Mouse (Mus musculus) liver, embryonic 15.5 days (tissue): ENCODE data around the gene Mycbp2. TPM values are rescaled to one million over a fixed set of nuclear protein-coding genes. Genes with fewer than 3 reads are reported as not detected.

Experiments used
- ATAC-seq: fragments of 200-750 bp; cut with Nextera tagmentation; 2 replicates; pipeline ENCODE4 v1.8.0; 2017; ENCODE audit warnings: moderate number of reproducible peaks, mild to moderate bottlenecking, moderate library complexity; ENCODE audit not compliant: insufficient read depth
- H3K27ac ChIP-seq: fragments of 300-500 bp; sonication (generic); replicated peaks from 2 replicates; pipeline ENCODE4 v1.5.1; 2015; ENCODE audit warnings: mild to moderate bottlenecking, inconsistent platforms
- H3K27me3 ChIP-seq: fragments of 300-500 bp; sonication (generic); 2 replicates; pipeline ENCODE4 v1.6.1; 2015; ENCODE audit warnings: mild to moderate bottlenecking, inconsistent platforms
- H3K36me3 ChIP-seq: fragments of 300-500 bp; sonication (generic); replicated peaks from 2 replicates; pipeline ENCODE4 v1.6.1; 2015; ENCODE audit warnings: moderate library complexity, mild to moderate bottlenecking, inconsistent platforms
- H3K4me1 ChIP-seq: fragments of 300-500 bp; sonication (generic); replicated peaks from 2 replicates; pipeline ENCODE4 v1.6.1; 2015; ENCODE audit warnings: inconsistent platforms
- H3K4me2 ChIP-seq: fragments of 300-500 bp; sonication (generic); 2 replicates; pipeline ENCODE4 v1.6.1; 2015; ENCODE audit warnings: moderate library complexity, mild to moderate bottlenecking, inconsistent platforms
- H3K4me3 ChIP-seq: fragments of 300-500 bp; sonication (generic); replicated peaks from 2 replicates; pipeline ENCODE4 v1.5.1; 2015; ENCODE audit warnings: mild to moderate bottlenecking, inconsistent platforms
- H3K9ac ChIP-seq: fragments of 300-500 bp; sonication (generic); 2 replicates; pipeline ENCODE4 v1.6.1; 2015; ENCODE audit warnings: moderate library complexity, mild to moderate bottlenecking, inconsistent platforms
- H3K9me3 ChIP-seq: fragments of 300-500 bp; sonication (generic); replicated peaks from 2 replicates; pipeline ENCODE4 v1.6.1; 2016; ENCODE audit warnings: inconsistent platforms
- WGBS: fragments of 180-500 bp; shearing (Covaris S2); methylation state at CpG from one replicate; pipeline ENCODE4 v1.1.7; 2015; ENCODE audit warnings: mixed read lengths; ENCODE audit not compliant: insufficient replicate concordance; 5-methylcytosine and 5-hydroxymethylcytosine counted together
- polyA plus RNA-seq: library from polyadenylated mRNA; unstranded; fragments of >200 nt; fragmentation: Nextera tagmentation; extraction: Ambion mirVana; gene quantifications from 2 replicates; pipeline ENCODE4 v1.2.1, GENCODE M21; 2015

Mycbp2 gene
- polyA plus RNA-seq, 1 experiment from 2014 or later: 6.4 TPM

DNA sequence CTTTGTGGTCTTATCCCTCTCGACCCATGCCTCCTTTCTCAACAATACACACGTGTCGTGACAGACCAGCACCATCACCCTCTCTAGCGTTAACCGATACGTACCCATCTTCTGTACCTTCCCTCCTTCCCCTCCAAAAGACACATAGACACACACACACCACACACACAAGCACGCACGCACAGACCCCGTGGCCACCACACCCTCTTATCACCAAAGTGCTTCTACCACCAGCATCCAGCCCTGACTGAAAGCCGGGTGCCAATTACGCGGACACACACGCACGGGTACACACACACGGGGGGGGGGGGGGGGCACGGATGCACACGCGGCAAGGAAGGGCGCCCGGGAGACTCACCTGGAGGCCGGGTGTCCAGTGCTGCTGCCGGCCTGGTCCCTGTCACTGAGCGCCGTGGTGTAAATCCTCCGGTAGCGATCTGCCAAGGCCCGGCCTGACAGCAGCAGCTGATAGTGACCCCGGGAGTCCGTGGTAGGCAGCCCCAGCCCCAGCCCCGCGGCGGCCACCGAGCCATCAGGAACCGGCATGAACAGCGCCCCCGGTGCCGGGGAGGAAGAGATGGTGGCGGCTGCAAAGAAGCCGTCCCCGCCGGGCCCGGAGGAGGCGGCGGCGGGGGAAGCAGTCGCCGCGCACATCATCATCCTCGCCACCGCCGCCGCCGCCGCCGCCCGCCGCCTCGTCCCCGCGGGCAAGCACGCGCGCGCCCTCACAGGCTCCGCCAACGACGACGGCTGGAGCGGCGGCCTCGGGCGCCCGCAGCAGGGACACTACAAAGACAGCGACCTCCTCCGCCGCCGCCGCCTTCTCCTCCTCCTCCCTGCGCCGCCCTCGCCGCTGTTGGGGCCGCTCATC is 521 bp downstream of the Mycbp2 start:
- Histone ChIP-seq H3K4me3 (peak overlapping the region; percentile 79), H3K9me3 (no peaks in the 10 kb centered on the region), H3K4me2 (peak overlapping the region; percentile 93), H3K36me3 (no peaks in the 10 kb centered on the region), H3K4me1 (peaks cover 61% of the 10 kb centered on the region), H3K27ac (peak overlapping the region; percentile 92), H3K9ac (peak overlapping the region; percentile 82), H3K27me3 (no peaks in the 10 kb centered on the region)
- peak; percentile 41 for ATAC-seq
- WGBS: under 1% methylated on average over 81 of the region's 83 CpGs

DNA sequence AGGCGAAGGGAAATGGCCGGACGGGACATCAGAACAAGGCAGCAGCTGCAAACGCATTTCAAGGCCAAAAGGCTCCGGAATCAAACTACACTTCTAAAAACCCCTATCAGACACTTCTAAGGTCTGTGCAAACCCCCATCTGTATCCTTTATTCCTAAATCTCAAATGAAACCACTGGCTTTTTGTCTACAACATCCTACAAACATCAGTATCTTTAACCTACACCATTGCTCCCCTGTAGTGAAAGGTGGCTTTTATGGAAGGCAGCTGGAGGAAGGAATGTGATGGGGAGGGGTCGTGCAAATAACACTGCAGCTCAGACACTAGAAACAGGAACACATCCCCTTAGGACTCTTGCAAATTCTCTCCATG is 1.1 kb downstream of the Mycbp2 start:
- H3K27me3 ChIP-seq: no peaks in the 10 kb centered on the region
- H3K9me3 ChIP-seq: no peaks in the 10 kb centered on the region
- under 1% methylated on average over 6 of the region's 6 CpGs for WGBS
- peak overlapping the region; percentile 79 for H3K4me3 ChIP-seq
- H3K4me1 ChIP-seq: peaks cover 61% of the 10 kb centered on the region
- ATAC-seq: no peak
- peak overlapping the region; percentile 92 for H3K27ac ChIP-seq
- H3K36me3 ChIP-seq: no peaks in the 10 kb centered on the region
- H3K9ac ChIP-seq: peak overlapping the region; percentile 82
- peak overlapping the region; percentile 93 for H3K4me2 ChIP-seq

DNA sequence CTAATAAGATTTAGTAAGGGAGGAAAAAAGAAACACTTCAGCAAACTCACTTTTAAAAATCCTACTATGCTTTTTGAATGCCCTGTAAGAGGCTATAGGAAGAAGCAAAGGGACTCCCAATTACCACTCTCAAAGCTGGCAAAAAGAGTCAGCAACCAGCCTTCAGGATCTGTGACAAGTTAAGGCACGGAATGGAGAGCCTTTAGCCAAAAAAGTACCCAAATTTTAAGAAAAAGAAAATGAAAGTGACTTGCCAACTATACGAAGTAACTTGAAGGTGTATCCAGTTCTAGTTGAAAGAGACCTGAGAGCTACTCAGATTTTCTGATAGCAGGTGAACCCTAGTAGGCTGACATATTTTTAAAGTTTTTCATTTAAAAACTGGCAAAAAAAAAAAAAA is 1.6 kb downstream of the Mycbp2 start:
- Histone ChIP-seq H3K9ac (peak overlapping the region; percentile 45; the same call in 1 of the 2 replicates), H3K4me2 (peak overlapping the region; percentile 93), H3K36me3 (no peaks in the 10 kb centered on the region), H3K27ac (peak overlapping the region; percentile 92), H3K4me1 (peaks cover 59% of the 10 kb centered on the region), H3K9me3 (no peaks in the 10 kb centered on the region), H3K4me3 (peak overlapping the region; percentile 79), H3K27me3 (no peaks in the 10 kb centered on the region)
- 25% methylated on average over 2 of the region's 2 CpGs for WGBS
- no peak for ATAC-seq

DNA sequence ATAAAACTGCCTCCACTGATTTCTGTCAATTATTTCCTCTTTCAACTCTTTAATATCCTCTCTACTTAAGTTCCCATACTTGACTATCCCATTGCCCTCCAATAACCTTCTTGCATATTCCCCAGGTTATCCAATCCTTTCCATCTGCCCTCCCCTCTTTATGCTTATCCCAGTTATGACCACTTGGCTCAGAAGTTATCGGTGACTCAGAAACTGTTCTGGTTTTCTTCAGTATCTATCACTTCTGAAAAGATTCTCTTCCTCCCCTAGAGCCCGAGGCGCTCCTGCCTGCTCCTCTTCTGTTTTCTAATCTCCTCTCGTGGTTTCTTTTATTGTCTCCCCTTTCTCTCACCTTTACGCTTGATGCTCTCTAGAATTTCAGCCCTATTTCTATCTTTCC is 2.8 kb downstream of the Mycbp2 start:
- Histone ChIP-seq H3K27ac (no peak overlapping the region), H3K9ac (no peak overlapping the region), H3K9me3 (no peaks in the 10 kb centered on the region), H3K36me3 (no peaks in the 10 kb centered on the region), H3K4me2 (peak overlapping the region; percentile 32; the same call in 1 of the 2 replicates), H3K4me1 (peaks cover 50% of the 10 kb centered on the region), H3K4me3 (no peak overlapping the region), H3K27me3 (no peaks in the 10 kb centered on the region)
- no peak for ATAC-seq
- 27% methylated on average over 5 of the region's 5 CpGs for WGBS

DNA sequence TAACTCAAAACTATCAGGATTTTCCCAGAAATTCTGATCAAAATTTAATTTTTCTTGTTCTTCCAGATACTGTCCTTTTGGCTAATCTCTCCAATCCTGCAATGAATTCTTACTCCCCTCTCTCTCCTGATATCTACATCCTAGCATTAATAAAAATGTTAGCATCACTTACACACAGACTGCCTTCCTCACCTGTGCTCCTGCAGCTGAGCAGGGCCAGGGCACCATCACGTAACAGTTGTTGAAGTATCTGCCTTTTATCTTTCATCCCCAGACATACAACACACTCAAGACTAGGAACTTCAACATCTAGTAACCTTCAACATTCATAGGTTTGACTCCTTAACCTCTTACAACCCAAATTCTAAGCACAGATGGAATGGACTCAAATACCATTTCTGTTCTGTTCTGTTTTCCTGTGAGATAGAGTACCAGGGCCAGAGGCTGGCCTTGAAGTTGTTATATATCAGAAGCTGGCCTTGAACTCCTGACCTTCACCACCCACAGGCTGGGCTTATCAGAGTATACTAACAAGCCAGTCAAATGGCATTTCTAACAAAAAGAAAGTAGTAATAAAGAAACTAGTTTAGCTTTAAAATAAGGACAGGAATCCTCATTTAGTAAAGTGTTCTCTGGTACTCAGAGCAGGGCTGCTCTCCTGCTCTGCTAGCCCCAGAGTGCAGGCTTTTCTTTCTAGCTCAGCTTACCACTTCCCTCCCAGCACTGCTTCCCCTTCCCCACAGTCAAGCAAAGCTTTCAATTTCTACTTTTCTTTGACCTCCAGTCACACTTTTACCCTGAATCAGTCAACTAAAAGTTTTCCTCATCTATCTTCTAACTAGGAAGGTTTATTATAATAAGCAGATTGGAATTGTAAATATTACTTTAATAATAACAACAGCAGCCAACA is 5.0 kb downstream of the Mycbp2 start:
- Histone ChIP-seq H3K36me3 (no peaks in the 10 kb centered on the region), H3K27me3 (no peaks in the 10 kb centered on the region), H3K4me1 (peaks cover 36% of the 10 kb centered on the region), H3K27ac (peak overlapping the region; percentile 41; the same call in 1 of the 2 replicates), H3K4me3 (no peak overlapping the region), H3K9me3 (no peaks in the 10 kb centered on the region), H3K4me2 (0 out of 2 replicates have a peak overlapping the region, but pooled peaks have one; percentile 5), H3K9ac (no peak overlapping the region)
- 11% methylated on average over 1 of the region's 1 CpGs for WGBS
- no peak for ATAC-seq

DNA sequence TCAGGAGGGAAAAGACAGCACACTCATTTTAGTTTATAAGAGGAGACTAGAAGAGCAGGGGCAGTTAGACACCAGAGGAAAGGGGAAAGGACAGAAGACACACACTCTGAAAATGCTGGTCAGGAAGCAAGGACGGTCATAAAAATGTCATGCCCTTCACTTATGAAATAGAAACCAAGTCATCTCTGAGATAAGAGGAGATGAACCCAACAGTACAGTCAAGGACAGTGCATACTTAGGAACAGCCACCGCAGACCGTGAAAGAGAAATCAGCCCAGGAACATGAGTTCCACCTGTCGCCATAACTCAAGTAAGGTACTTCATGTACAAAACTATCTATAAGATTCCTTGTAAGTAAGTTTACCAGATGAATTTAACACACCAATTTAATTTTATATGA is 33.7 kb downstream of the Mycbp2 start:
- ATAC-seq: no peak
- no peak overlapping the region for H3K9ac ChIP-seq
- WGBS: 92% methylated on average over 4 of the region's 4 CpGs
- no peaks in the 10 kb centered on the region for H3K4me1 ChIP-seq
- H3K27me3 ChIP-seq: no peaks in the 10 kb centered on the region
- H3K36me3 ChIP-seq: peaks cover 25% of the 10 kb centered on the region
- no peak overlapping the region for H3K4me2 ChIP-seq
- no peaks in the 10 kb centered on the region for H3K9me3 ChIP-seq
- no peak overlapping the region for H3K4me3 ChIP-seq
- H3K27ac ChIP-seq: no peak overlapping the region

DNA sequence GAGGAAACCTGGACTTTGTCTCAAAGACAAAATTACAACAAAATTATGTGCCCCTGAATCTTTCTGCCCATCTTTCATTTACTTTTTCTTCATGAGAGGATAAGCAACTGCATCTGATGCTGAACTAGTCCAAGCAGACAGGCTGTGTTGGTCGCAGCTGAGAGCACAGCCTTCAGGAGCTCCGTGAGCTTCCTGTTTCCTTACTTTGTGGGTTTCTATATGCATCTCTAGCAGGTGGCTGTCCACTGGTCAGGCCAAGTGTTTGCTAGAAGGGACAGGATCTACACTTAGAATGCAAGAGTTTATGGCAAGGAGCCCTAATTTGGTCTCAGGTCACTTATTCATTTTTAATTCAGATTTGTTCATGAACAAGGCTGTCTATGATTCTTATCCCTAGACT is 50.4 kb downstream of the Mycbp2 start:
- Histone ChIP-seq H3K27me3 (no peaks in the 10 kb centered on the region), H3K4me3 (no peak overlapping the region), H3K27ac (no peak overlapping the region), H3K4me1 (no peaks in the 10 kb centered on the region), H3K9me3 (no peaks in the 10 kb centered on the region), H3K36me3 (peaks cover 23% of the 10 kb centered on the region), H3K4me2 (no peak overlapping the region), H3K9ac (no peak overlapping the region)
- no peak for ATAC-seq
- WGBS: 66% methylated on average over 2 of the region's 2 CpGs

DNA sequence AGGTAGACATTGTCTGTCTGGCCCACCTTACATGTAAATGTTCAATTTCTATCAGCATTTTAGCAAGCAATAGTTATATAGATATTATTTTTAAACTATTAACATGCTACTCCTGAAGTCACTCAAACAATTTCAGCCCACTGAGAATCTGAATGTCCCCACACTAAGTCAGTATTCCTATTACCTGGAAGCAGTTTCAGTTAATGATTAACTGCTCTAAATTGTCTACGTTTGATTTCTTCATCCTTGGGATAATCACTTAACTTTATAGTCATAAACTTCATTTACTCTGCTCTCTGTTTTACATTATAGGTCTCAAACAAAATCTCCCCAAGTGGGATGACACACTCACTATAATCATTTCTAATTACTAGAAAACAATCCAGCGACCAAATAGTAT is 60.0 kb downstream of the Mycbp2 start:
- no peaks in the 10 kb centered on the region for H3K27me3 ChIP-seq
- 66% methylated on average over 2 of the region's 2 CpGs for whole genome bisulfite sequencing
- H3K4me2 ChIP-seq: no peak overlapping the region
- ATAC-seq: no peak
- H3K27ac ChIP-seq: no peak overlapping the region
- no peak overlapping the region for H3K4me3 ChIP-seq
- peaks cover 22% of the 10 kb centered on the region for H3K36me3 ChIP-seq
- H3K9me3 ChIP-seq: no peaks in the 10 kb centered on the region
- no peaks in the 10 kb centered on the region for H3K4me1 ChIP-seq
- H3K9ac ChIP-seq: no peak overlapping the region

DNA sequence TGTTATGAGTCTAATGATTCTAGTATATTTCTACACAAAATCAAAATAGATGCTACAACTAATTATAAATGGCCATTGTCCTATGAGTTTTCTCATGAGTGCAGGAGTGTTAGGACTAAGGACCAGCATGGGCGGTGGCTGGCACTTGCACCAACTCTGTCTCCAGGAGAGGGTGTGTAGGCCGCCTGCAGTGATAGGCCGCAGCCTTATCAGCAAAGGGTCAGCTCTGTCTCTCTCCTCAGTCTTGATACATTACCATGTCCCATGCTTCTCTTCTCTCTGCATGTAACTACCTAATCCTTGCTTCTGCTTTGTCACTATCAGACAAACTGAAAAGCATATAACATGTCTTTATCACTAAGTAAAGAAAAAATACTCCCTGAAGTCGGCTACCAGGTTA is 69.9 kb downstream of the Mycbp2 start:
- Histone ChIP-seq H3K27me3 (no peaks in the 10 kb centered on the region), H3K4me3 (no peak overlapping the region), H3K27ac (no peak overlapping the region), H3K4me2 (no peak overlapping the region), H3K9me3 (no peaks in the 10 kb centered on the region), H3K9ac (no peak overlapping the region), H3K36me3 (peaks cover 11% of the 10 kb centered on the region), H3K4me1 (peaks cover 8% of the 10 kb centered on the region; the same call in 1 of the 2 replicates)
- WGBS: 28% methylated on average over 4 of the region's 4 CpGs
- peak; percentile 96 for ATAC-seq

DNA sequence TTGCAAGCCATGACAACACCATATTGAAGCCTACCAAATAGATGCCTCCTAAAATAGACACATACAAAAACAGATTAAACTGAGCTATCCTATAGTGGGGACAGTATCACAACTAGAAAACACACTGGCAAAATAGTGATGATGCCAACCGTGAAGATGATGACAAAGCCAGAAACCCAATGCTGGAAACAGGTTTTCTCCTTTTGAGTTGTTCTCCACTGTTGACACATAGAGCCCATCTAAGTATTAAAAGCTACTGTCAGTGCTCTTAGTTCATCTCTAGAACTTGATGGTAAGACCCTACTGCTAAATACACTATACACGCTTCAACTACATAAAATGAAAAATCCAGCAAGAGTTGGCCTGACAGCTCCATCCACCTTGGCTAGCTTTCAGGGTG is 86.2 kb downstream of the Mycbp2 start:
- H3K4me2 ChIP-seq: no peak overlapping the region
- 91% methylated on average over 2 of the region's 2 CpGs for WGBS
- no peak overlapping the region for H3K4me3 ChIP-seq
- no peaks in the 10 kb centered on the region for H3K27me3 ChIP-seq
- no peak for ATAC-seq
- H3K27ac ChIP-seq: no peak overlapping the region
- H3K36me3 ChIP-seq: peaks cover 19% of the 10 kb centered on the region
- H3K4me1 ChIP-seq: no peaks in the 10 kb centered on the region
- no peak overlapping the region for H3K9ac ChIP-seq
- no peaks in the 10 kb centered on the region for H3K9me3 ChIP-seq

DNA sequence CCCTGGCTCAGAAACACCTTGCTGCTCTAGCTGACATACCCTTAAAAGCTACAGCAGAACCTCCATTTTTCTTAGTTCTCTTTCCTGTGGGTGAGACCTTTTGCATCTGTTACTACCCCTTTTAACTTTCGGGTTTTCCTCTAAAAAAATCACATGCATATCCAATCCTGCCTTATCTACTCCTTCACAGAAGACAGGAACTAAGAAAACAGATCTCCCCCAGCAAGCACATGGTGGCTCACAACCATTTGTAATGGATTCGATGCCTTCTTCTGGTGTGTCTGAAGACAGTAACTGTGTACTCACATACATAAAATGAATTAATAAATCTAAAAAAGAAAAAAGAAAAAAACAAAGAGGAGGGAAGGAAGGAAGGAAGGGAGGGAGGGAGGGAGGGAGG is 87.9 kb downstream of the Mycbp2 start:
- Histone ChIP-seq H3K4me3 (no peak overlapping the region), H3K27ac (no peak overlapping the region), H3K27me3 (no peaks in the 10 kb centered on the region), H3K4me1 (no peaks in the 10 kb centered on the region), H3K4me2 (no peak overlapping the region), H3K36me3 (peaks cover 19% of the 10 kb centered on the region), H3K9me3 (no peaks in the 10 kb centered on the region), H3K9ac (no peak overlapping the region)
- 45% methylated on average over 2 of the region's 2 CpGs for WGBS
- ATAC-seq: no peak
